Mouse (Mus musculus) olfactory bulb, adult 2 months (tissue): Measurements from ENCODE around the gene Mdm4.

Source experiments
- CTCF ChIP-seq: fragments of 200-500 bp; IDR thresholded peaks from 2 replicates; pipeline ENCODE4 v1.5.1; 2012; ENCODE audit warnings: low read depth, mild to moderate bottlenecking, low read length, moderate library complexity; ENCODE audit not compliant: insufficient read depth
- POLR2A ChIP-seq: fragments of 200-500 bp; IDR thresholded peaks from 2 replicates; pipeline ENCODE4 v1.6.1; 2012; ENCODE audit warnings: mild to moderate bottlenecking, low read depth, low read length, moderate library complexity; ENCODE audit not compliant: insufficient read depth

- TF ChIP-seq POLR2A (no peak), CTCF (no peak)
These were observed 38.4 kb upstream of the Mdm4 start for GRCm38 (mm10) chr1:133068669-133069274.
